Mouse (Mus musculus): Measurements from ENCODE around the gene Maml2. TPM values are rescaled to one million over a fixed set of nuclear protein-coding genes. Genes with fewer than 3 reads are reported as not detected.

The Maml2 gene
- total and polyA plus RNA-seq, 2 experiments from 2014 or later = 11.4 to 11.6 TPM

- no peaks in the 10 kb centered on the region for H3K4me1 ChIP-seq (ENCODE audit: insufficient read depth, low read length)
- no peak overlapping the region for H3K4me3 ChIP-seq (ENCODE audit: low read length)
- H3K4me2 ChIP-seq (ENCODE audit: low read depth, low read length) = no peak overlapping the region
- DNase-seq (ENCODE audit: low spot score) = no peak
- no peaks in the 10 kb centered on the region for H3K36me3 ChIP-seq (ENCODE audit: insufficient read depth, low read length)
- WGBS = 49% methylated on average over 2 of the region's 2 CpGs
- no peak for TF ChIP-seq CTCF (IDR thresholded peaks at IDR 0.05; ENCODE audit: low read depth)
- no peak overlapping the region for H3K9ac ChIP-seq (replicated peaks; ENCODE audit: low read length)
- H3K9me3 ChIP-seq (ENCODE audit: low read length) = no peaks in the 10 kb centered on the region
- no peak for ATAC-seq
- no peaks in the 10 kb centered on the region for H3K27me3 ChIP-seq (ENCODE audit: insufficient read depth, low read length)
- H3K27ac ChIP-seq = no peak overlapping the region
Measured at GRCm38 (mm10) chr9:13668742-13669141, 371.0 kb downstream of the Maml2 start.

GRCm38 (mm10) chr9:13671125-13671769 is 373.5 kb downstream of the Maml2 start:
- H3K4me1 ChIP-seq (ENCODE audit: insufficient read depth, low read length) = no peaks in the 10 kb centered on the region

GRCm38 (mm10) chr9:13673304-13673703 is 375.5 kb downstream of the Maml2 start:
- WGBS = 86% methylated on average over 2 of the region's 2 CpGs
- no peak for TF ChIP-seq CTCF (IDR thresholded peaks at IDR 0.05; ENCODE audit: low read depth)
- no peaks in the 10 kb centered on the region for H3K9me3 ChIP-seq (ENCODE audit: low read length)

More at GRCm38 (mm10) chr9:13671125-13671769, 373.5 kb downstream of the Maml2 start:
- 56% methylated on average over 3 of the region's 3 CpGs for WGBS
- Histone ChIP-seq H3K9ac (replicated peaks; ENCODE audit: low read length) (no peak overlapping the region), H3K9me3 (ENCODE audit: low read length) (no peaks in the 10 kb centered on the region), H3K27me3 (ENCODE audit: insufficient read depth, low read length) (no peaks in the 10 kb centered on the region), H3K36me3 (ENCODE audit: insufficient read depth, low read length) (no peaks in the 10 kb centered on the region), H3K4me3 (ENCODE audit: low read length) (no peak overlapping the region), H3K27ac (peak overlapping the region; percentile 28), H3K4me2 (ENCODE audit: low read depth, low read length) (no peak overlapping the region)
- peak; percentile 57 for TF ChIP-seq CTCF (IDR thresholded peaks at IDR 0.05; ENCODE audit: low read depth)
- peak; percentile 80 for ATAC-seq
- peak; percentile 73 for DNase-seq (ENCODE audit: low spot score)

GRCm38 (mm10) chr9:13678026-13678425 is 380.3 kb downstream of the Maml2 start:
- H3K27me3 ChIP-seq (ENCODE audit: insufficient read depth, low read length) = no peaks in the 10 kb centered on the region
- no peaks in the 10 kb centered on the region for H3K9me3 ChIP-seq (ENCODE audit: low read length)
- H3K36me3 ChIP-seq (ENCODE audit: insufficient read depth, low read length) = no peaks in the 10 kb centered on the region
- 0 out of 2 replicates have a peak, but pooled peaks cover 5% of the 10 kb centered on the region for H3K4me1 ChIP-seq (ENCODE audit: insufficient read depth, low read length)
- DNase-seq (ENCODE audit: low spot score) = no peak
- H3K27ac ChIP-seq = no peak overlapping the region
- no peak for TF ChIP-seq CTCF (IDR thresholded peaks at IDR 0.05; ENCODE audit: low read depth)
- 89% methylated on average over 2 of the region's 2 CpGs for WGBS
- H3K4me3 ChIP-seq (ENCODE audit: low read length) = no peak overlapping the region
- no peak for ATAC-seq
- H3K4me2 ChIP-seq (ENCODE audit: low read depth, low read length) = no peak overlapping the region
- H3K9ac ChIP-seq (replicated peaks; ENCODE audit: low read length) = no peak overlapping the region

More at GRCm38 (mm10) chr9:13673304-13673703, 375.5 kb downstream of the Maml2 start:
- no peak for DNase-seq (ENCODE audit: low spot score)
- H3K27me3 ChIP-seq (ENCODE audit: insufficient read depth, low read length) = no peaks in the 10 kb centered on the region
- ATAC-seq = no peak
- no peak overlapping the region for H3K27ac ChIP-seq
- no peak overlapping the region for H3K4me3 ChIP-seq (ENCODE audit: low read length)
- no peak overlapping the region for H3K4me2 ChIP-seq (ENCODE audit: low read depth, low read length)
- no peaks in the 10 kb centered on the region for H3K36me3 ChIP-seq (ENCODE audit: insufficient read depth, low read length)
- H3K4me1 ChIP-seq (ENCODE audit: insufficient read depth, low read length) = no peaks in the 10 kb centered on the region
- no peak overlapping the region for H3K9ac ChIP-seq (replicated peaks; ENCODE audit: low read length)

GRCm38 (mm10) chr9:13679696-13680095 is 381.9 kb downstream of the Maml2 start:
- H3K36me3 ChIP-seq (ENCODE audit: insufficient read depth, low read length) = no peaks in the 10 kb centered on the region
- WGBS = 97% methylated on average over 2 of the region's 2 CpGs
- no peaks in the 10 kb centered on the region for H3K27me3 ChIP-seq (ENCODE audit: insufficient read depth, low read length)

GRCm38 (mm10) chr9:13681147-13681546 is 383.4 kb downstream of the Maml2 start:
- WGBS = 68% methylated on average over 8 of the region's 8 CpGs
- peak overlapping the region; percentile 73 for H3K27ac ChIP-seq
- DNase-seq (ENCODE audit: low spot score) = no peak

More at GRCm38 (mm10) chr9:13679696-13680095, 381.9 kb downstream of the Maml2 start:
- H3K4me3 ChIP-seq (ENCODE audit: low read length) = no peak overlapping the region
- no peak for ATAC-seq
- no peak for DNase-seq (ENCODE audit: low spot score)
- H3K9ac ChIP-seq (replicated peaks; ENCODE audit: low read length) = no peak overlapping the region
- H3K27ac ChIP-seq = no peak overlapping the region
- no peak overlapping the region for H3K4me2 ChIP-seq (ENCODE audit: low read depth, low read length)
- H3K9me3 ChIP-seq (ENCODE audit: low read length) = no peaks in the 10 kb centered on the region
- TF ChIP-seq CTCF (IDR thresholded peaks at IDR 0.05; ENCODE audit: low read depth) = no peak
- 0 out of 2 replicates have a peak, but pooled peaks cover 5% of the 10 kb centered on the region for H3K4me1 ChIP-seq (ENCODE audit: insufficient read depth, low read length)

GRCm38 (mm10) chr9:13681581-13682038 is 383.9 kb downstream of the Maml2 start:
- H3K9me3 ChIP-seq (ENCODE audit: low read length) = no peaks in the 10 kb centered on the region
- 5% methylated on average over 8 of the region's 8 CpGs for WGBS
- ATAC-seq (peak; percentile 98), DNase-seq (ENCODE audit: low spot score) (peak; percentile 89)
- H3K36me3 ChIP-seq (ENCODE audit: insufficient read depth, low read length) = no peaks in the 10 kb centered on the region
- H3K4me3 ChIP-seq (ENCODE audit: low read length) = no peak overlapping the region
- H3K9ac ChIP-seq (replicated peaks; ENCODE audit: low read length) = no peak overlapping the region
- TF ChIP-seq CTCF (IDR thresholded peaks at IDR 0.05; ENCODE audit: low read depth) = peak; percentile 79
- H3K27ac ChIP-seq = peak overlapping the region; percentile 73; the same call in 1 of the 2 replicates
- H3K27me3 ChIP-seq (ENCODE audit: insufficient read depth, low read length) = no peaks in the 10 kb centered on the region
- peak overlapping the region; percentile 14; the same call in 1 of the 2 replicates for H3K4me2 ChIP-seq (ENCODE audit: low read depth, low read length)
- H3K4me1 ChIP-seq (ENCODE audit: insufficient read depth, low read length) = 0 out of 2 replicates have a peak, but pooled peaks cover 5% of the 10 kb centered on the region

More at GRCm38 (mm10) chr9:13681147-13681546, 383.4 kb downstream of the Maml2 start:
- no peak for ATAC-seq
- Histone ChIP-seq H3K9me3 (ENCODE audit: low read length) (no peaks in the 10 kb centered on the region), H3K4me1 (ENCODE audit: insufficient read depth, low read length) (0 out of 2 replicates have a peak, but pooled peaks cover 5% of the 10 kb centered on the region), H3K4me3 (ENCODE audit: low read length) (no peak overlapping the region), H3K27me3 (ENCODE audit: insufficient read depth, low read length) (no peaks in the 10 kb centered on the region), H3K9ac (replicated peaks; ENCODE audit: low read length) (no peak overlapping the region), H3K4me2 (ENCODE audit: low read depth, low read length) (peak overlapping the region; percentile 14; the same call in 1 of the 2 replicates), H3K36me3 (ENCODE audit: insufficient read depth, low read length) (no peaks in the 10 kb centered on the region)
- TF ChIP-seq CTCF (IDR thresholded peaks at IDR 0.05; ENCODE audit: low read depth) = no peak

Data from hindbrain, postnatal 0 days (tissue).